Mouse (Mus musculus) spleen, adult 2 months (tissue): ENCODE data around the gene Cdc7.

ENCODE experiments used
- CTCF ChIP-seq: fragments of 200-500 bp; IDR thresholded peaks from 2 replicates; pipeline ENCODE4 v1.5.1; 2011; ENCODE audit warnings: mild to moderate bottlenecking, inconsistent platforms; ENCODE audit not compliant: insufficient read depth, insufficient read length, insufficient replicate concordance; ENCODE audit errors: extremely low read depth
- POLR2A ChIP-seq: fragments of 200-500 bp; IDR thresholded peaks from 2 replicates; pipeline ENCODE4 v1.6.1; 2011; ENCODE audit warnings: low read depth, low read length, inconsistent platforms

DNA sequence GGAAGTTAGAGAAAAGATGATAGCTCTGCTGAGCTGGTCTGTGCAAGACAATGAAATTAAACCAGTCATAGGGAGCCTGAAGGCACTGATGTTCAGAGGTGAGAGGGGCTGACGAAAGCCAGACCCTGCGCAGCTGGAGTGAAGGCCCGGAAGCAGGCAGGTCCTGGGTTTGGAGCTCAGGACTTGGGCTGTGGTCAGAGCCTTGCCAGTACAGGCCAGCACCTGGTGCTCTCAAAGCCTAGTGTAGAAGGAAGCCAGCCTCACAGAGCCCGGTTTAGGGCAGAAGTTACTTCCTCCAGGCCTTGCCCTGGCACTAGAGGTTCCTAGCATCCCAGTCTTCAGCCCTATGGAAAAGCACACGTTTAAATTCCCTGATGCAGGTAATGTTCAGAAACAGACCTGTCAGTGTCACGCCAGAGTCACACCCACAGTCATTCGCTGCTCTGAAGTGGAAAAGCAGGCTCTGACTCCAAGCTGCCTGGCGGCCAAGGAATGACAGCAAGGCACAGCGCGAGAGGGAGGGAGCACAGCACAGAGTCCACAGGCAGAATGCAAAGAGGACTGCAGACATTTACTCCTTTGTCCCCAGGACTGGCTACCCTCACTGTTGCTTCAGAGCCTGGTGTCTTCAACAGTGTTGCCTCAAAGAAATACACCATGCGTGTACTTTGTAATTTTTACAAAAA, 48.1 kb downstream of the Cdc7 start:
- TF ChIP-seq CTCF (no peak), POLR2A (no peak)
